Mouse (Mus musculus): ENCODE results near the gene Rpl35. TPM values are rescaled to one million over a fixed set of nuclear protein-coding genes. Genes with fewer than 3 reads are reported as not detected.

Gene Rpl35
- total RNA-seq, 2 experiments from 2014 or later: 632 to 1,624 TPM

DNA sequence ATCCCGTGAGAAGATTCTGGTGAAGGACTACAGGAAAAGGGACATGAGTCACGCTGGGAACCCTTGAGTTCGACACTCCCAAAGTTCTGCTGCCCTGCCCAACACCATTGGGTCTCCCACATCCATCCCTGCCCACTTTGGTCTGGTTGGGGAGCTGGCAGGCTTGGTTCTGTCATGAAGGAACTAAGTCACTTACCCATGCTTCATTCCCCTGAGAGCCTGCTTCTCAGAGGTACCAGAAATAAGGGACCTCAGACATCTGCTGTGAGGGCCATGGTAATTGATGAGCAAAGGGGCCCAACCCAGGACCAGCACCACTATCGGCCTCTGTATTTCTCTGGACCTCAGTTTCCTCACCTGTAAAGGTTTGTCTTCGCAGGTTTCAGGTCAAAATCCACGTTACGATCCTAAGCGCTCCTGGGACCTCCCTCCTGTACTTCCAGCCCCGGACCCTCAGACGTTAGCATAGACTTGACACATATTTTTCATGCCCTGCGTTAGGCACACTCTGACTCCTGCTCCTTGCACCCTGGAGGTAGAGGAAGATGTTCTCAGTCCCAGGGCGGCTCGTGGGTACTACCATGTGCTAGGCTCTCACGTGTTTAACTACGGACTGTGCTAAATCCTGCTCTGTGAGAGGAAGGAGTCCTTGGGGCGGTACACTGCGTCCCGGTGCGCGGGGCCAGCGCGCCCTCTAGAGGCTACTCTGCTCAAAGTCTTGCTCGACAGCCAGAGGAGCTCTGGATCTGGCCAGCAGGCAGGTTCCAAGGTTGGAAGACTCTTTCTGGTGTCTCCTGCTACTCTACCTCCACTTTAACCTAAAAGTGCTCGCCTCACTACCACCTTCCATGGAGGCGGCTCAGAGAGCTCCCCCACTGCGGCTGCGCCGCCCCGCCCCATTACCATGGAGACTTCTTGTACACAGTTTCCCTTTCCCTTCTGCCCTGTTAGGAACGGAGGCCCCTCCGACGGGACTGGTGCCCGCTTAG, 7.7 kb downstream of the Rpl35 start, which contains the start of gene Wdr38:
Gene Wdr38 (plus strand): TSS at position 91 of the 989 bp plus-strand sequence.
- ATAC-seq (replicated peaks; ENCODE audit: poor library complexity): peak; percentile 80

DNA sequence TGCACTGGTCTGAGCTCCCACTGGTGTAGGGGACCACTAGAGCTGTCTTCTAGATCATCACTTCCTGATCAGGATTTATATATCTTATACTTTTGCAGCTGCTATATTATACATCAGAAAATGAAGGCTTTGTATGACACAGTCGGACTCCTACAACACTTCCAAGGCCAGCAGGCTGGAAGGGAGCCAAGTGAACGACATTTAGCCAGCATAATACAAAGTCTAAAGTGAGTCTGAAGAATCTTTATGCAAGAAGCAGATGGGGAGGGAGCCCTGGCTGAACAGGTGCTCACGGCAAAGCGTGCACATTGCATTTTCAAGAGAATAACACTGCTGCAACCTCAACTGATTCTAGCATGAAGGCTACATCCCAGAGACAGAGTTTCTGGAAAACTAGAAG, 13.0 kb downstream of the Rpl35 start:
- no peak for ATAC-seq (replicated peaks; ENCODE audit: poor library complexity)

DNA sequence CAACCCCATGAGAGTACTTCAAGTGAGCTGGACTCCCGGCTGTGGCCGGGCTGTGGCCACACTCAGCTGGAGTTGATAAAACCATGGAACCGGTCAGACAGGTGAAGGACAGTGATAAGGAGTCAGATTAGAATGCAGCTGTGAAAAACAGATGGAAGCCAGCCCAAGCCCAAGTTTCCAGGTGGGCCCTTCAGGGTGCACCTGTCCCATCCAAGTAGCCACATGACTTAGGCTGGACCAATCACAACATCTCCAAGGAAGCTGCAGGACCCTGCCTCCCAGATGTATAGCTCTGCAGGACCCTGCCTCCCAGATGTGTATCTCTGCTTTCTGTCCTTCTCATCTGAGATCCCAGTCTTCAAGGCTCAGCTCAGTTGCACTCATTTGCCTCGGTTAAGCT, 13.4 kb downstream of the Rpl35 start:
- ATAC-seq (replicated peaks; ENCODE audit: poor library complexity): no peak

DNA sequence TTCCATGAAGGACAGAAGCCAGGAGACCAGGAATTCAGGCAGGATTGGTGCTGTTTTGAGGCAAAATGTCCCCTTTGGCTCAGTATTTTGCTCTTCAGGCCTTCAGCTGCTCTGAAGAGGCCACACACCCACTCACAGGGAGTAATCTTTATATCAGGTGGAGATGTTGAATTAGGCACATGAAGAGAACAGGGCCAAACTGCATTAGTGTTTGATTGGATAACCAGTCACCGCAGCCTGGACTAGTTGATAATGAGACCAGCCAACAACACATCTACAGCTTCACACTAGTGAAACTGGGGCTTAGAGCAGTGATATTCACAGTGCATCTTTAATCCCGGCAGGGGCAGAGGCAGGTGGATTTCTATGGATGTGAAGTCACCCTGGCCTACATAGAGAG, 16.5 kb downstream of the Rpl35 start:
- peak; percentile 94 for ATAC-seq (replicated peaks; ENCODE audit: poor library complexity)

DNA sequence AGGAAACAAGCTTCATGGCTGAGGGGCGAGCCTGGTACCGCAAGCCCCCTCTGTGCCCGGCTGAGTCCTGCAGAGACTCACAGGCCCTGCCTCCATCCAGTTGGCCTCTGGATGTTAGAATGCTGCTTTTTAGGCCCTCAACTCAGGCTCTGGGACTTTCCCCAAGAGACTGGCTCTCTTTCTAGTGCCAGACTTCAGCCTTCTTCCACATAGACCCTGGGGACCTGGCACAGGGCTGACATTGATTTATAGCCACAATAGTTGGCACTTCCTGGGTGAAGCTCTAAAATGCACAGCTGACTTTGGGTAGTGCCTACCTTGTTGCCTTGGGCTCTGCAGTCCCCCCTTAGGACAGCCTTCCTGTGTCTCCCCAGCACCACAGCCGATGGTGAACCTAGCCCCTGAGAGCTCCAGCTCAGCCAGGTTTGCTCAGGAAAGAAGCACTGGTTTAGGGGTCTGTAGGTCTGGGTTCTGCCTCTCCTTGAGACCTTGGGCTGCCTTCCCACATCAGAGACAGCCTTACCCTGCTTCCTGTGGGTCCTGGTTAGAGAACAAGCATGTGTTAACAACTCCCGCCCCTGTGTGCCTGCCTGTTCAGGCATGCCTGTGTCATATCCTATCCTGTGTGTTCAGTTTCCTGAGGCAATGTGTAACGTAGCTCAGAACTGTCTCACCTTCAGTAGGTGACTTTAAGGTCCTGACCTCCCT, 17.5 kb downstream of the Rpl35 start:
- ATAC-seq (replicated peaks; ENCODE audit: poor library complexity): no peak

DNA sequence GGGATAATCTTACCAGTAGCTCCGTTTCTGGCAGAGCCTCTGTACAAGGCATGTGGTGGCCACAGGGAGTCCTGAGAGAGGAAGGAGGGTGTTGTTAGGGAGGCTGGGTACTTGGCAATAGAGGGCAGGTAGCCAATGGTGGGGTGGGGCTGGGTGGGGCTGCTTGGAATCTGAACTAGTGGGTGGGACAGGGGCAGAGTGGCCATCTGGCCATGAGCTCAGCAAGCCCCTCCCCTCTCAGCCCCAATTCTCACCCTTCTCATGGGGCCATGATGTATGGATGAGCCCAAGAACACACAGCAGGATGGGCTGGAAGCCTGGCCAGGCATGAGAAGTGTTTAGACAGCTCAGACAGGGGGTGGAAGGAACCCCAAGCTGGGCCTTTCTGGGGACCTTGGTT, 18.1 kb downstream of the Rpl35 start:
- no peak for ATAC-seq (replicated peaks; ENCODE audit: poor library complexity)

DNA sequence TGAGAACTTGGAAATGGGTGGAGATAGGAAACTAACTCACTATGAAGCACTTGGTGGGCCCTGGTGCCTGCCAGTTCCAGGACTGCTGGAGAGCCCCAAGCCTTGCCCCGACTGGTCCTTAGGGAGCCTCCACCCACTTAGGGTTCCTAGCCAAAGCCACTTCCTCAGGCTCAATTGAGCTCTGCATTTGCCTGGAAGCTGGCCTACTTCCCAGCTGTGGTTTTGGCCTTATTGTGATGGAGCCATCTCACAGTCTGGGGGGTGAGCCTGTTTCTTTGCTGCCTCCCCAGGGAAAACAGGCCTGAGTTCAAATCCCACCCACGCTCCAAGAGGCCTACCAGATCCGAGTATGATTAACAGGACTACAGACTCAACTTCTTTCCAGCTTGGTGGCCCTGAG, 18.8 kb downstream of the Rpl35 start:
- no peak for ATAC-seq (replicated peaks; ENCODE audit: poor library complexity)

DNA sequence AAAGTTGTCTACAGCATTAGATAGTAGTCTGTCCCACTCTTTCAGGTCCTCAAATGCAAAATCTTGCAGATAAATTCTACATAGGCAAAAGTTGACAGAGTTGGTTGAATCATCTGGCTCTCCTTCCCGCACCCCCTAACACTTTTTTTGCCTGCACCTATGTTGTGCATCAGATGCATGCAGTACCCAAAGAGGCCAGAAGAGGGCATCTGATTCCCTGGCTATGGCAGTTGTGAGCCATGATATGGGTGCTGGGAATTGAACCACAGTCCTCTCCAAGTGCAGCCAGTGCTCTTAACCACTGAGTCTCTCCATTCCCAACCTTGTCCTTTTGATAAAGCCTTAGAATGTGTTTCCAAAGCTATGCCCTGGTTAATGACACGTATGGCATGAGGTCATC, 22.0 kb downstream of the Rpl35 start:
- peak; percentile 40; the same call in 1 of the 2 replicates for ATAC-seq (replicated peaks; ENCODE audit: poor library complexity)

DNA sequence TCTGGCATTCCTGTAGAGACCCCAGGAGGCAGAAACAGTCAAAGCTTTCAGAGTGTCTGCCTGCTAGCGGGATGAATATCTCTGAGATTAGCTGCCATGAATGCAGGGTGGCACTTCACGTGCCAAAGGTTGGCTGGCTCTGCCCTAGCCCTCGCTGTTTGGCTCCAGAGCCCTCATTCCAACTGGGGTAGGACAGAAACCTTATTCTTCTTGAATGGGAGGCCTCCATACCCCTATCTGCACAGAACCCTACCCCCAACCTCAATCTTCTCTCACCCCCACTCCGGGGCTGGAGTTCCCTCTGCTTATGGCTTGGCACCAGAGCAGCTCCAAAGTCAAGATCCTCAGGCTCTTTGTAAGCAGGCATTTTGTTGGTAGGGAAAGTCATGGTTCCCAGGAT, 27.6 kb downstream of the Rpl35 start:
- ATAC-seq (replicated peaks; ENCODE audit: poor library complexity): no peak

DNA sequence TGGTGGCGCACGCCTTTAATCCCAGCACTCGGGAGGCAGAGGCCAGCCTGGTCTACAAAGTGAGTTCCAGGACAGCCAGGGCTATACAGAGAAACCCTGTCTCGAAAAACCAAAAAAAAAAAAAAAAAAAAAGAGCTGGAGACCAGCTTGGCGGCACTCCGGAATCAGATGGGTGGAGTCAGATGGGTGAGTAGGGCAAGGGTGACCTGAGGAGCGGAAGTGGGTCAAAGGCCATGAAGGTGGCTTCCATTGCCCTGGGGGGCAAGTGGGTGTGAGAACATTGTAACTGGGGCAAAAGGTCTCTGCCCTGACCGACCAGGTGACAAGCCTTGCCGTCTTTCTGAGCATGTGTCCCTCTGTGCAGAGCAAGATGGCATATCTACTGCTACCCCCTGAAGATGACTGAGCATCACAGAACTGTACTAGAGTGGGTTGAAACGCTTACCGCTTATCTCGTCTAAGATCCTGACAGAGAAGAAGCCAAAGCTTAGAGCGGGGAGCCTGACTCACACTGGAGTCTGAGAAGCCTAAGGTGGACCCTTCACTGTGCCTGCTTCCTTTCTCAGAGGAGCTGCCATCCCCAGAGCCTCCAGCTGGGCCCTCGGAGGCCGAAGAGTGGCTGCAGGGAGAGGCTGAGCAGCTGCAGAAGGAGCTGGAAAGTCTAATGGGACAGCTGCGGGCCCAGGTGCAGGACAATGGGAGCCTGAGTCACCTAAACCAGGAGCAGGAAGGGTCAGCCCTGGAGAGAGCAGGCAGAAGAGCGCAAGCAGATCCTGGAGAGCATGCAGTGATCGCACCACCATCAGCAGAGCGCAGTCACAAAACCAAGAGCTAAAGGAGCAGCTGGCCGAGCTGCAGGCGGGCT, 29.3 kb downstream of the Rpl35 start:
- no peak for ATAC-seq (replicated peaks; ENCODE audit: poor library complexity)

DNA sequence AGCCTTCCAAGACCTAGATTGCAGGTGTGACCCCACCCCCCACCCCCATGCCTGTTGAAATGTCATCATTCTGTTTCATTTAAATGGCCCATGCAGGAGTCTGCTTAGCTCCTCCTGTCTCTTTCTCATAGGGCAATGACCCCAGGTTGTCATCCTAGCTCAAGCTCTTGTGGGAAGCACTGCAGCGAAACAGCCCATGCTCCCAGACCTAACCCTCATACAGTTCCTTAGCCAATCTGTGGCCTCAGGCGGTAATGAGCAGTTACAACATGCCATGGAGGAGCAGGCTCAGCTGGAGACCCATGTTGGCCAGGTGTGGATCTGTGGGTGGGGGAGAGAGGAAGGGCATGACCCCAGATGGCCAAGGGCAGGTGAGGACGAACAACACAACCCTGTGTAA, 30.2 kb downstream of the Rpl35 start:
- ATAC-seq (replicated peaks; ENCODE audit: poor library complexity): no peak

DNA sequence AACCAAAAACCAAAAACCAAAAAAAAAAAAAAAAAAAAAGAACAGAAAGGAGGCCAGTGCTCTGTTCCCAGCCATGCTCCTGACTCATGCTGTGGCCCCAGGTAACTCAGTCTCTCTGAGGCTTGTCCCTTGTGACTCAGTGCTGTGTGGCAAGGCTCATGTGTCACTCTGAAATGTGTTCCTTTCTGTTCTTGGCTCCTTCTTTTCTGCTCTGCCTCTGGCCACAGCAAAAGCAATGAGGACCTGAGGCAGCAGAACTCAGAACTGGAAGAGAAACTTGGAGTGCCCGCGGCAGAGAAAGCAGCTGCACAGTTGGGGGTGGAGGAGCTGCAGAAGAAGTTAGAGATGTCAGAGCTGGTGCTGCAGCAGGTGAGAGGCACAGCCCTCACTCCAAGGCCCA, 31.3 kb downstream of the Rpl35 start:
- no peak for ATAC-seq (replicated peaks; ENCODE audit: poor library complexity)

DNA sequence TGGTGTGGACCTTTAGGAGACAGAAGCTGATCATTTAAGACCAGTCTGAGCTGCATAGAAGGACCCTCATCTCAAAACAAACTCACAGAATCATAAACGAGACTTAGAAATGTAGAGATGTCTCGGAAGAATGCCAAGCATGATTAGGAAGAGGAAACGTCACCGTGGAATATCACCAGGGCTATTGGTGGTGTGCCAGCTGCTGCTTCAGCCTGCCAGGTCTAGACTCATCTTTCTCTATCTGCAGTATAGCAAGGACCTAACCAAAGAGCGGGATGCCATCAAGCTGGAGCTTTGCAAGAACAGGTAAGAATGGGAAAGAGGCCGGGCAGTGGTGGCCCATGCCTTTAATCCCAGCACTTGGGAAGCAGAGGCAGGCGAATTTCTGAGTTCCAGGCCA, 31.7 kb downstream of the Rpl35 start:
- ATAC-seq (replicated peaks; ENCODE audit: poor library complexity): no peak

DNA sequence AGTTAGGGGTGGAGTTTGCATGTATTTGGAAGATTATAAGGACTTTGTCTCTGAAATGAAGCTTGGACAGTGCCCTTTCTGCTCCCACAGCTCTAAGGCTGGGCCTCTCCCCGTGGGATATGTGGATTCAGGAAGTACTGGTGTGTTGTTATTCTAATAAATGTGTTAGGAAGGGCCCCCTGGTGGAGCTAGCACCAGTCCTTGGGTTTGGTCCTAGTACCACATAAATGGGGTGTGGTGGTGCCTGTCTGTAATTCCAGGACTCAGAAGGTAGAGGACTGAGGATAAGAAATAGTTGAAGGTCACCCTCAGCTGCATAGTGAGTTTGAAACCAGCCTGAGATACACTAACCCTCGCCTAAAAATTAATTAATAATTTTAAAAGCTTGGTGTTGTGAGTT, 32.2 kb downstream of the Rpl35 start:
- ATAC-seq (replicated peaks; ENCODE audit: poor library complexity): no peak

DNA sequence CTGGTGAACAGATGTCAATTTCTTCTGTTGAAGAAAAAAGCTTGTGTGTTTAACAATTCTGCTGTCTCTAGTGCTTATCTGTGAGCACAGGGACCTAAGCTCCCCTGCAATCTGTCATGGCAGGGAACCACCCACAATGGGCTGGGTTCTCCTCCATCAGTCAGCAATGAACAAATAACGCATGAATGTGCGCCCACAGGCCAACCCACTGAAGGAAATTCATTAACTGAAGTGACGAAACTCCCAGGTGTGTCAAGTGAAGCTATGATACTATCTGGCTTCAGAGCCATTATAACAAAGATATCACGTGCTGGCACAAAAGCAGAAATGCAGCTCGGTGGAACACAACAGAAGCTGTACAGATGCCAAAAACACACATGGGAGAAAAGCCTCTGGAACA, 35.4 kb downstream of the Rpl35 start:
- peak; percentile 96 for ATAC-seq (replicated peaks; ENCODE audit: poor library complexity)

DNA sequence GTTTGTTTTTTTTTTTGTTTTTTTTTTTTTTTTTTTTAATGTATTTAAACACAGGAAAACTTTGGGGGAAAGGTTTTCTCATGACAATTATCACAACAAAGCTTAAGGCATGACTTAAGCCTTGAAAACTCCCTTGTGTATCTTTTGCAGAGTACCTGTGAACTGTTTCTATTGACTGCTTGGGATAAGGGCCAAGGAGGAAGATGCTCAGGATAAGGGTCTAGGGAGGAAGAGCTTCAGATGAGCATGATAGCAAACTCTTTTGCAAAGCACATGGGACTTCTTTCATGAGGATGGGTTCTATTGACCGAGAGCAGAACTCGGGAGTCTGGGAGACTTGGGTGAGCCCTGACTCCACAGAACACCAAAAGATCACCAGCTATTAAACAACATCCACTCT, 35.8 kb downstream of the Rpl35 start:
- ATAC-seq (replicated peaks; ENCODE audit: poor library complexity): no peak

DNA sequence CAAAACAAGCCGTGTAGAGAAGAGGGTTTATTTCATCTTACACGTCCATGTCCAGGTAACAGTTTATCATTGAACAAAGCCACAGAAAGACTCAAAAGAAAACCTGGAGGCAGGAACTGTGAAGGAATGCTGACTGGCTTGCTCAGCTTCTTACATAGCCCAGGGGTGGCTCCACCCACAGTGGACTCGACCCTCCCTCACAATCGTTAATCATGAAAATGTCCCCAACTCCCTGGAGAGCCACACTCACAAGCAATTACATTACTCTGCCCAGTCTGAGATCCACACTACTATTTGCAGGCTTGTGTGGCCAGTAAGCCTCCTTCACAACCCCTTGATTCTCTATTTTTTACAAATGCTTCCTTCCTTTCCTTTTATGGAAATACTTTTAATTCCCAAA, 41.2 kb downstream of the Rpl35 start:
- no peak for ATAC-seq (replicated peaks; ENCODE audit: poor library complexity)

DNA sequence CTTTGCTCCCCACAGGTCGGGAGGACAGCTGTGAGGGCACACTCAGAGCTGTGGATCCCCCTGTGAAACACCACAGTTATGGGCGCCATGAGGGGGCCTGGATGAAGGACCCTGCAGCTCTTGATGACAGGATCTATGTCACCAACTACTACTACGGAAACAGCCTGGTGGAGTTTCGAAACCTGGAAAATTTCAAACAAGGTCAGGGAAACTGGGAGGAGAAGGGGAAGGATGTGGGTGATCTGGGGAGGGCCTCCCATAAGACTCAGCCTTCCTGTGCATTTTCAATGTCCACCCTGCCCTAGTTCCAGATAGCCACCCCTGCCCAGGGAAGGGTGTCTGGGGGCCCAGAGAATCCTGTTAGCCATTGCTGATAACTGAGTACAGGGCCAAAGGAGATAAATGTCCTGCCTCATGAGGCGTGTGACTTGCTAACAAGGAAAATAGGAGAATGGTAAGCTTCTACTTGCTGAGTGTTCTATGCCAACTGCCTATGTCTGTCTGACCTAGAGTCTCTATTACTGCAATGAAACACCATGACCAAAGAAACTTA, 47.7 kb downstream of the Rpl35 start:
- ATAC-seq (replicated peaks; ENCODE audit: poor library complexity): peak; percentile 60

DNA sequence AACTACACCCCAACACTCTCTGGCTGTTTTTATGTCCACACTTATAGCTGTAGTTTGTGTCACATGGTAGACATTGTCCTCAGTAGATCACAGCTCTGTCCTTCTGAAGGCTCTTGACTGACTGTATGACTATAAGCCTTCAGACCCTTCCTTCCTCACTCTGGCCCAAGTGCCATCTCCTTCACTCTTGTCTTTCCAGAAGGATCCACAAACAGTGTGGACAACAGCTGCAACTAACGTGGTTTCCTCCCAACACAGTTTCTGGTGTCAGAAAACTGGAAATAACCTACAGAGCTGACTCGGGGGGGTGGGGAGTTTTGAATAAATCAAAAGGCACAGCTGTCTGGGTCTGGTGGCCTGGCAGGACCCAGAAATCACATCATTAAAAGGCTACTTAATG, 49.4 kb downstream of the Rpl35 start:
- ATAC-seq (replicated peaks; ENCODE audit: poor library complexity): peak; percentile 15; the same call in 1 of the 2 replicates

DNA sequence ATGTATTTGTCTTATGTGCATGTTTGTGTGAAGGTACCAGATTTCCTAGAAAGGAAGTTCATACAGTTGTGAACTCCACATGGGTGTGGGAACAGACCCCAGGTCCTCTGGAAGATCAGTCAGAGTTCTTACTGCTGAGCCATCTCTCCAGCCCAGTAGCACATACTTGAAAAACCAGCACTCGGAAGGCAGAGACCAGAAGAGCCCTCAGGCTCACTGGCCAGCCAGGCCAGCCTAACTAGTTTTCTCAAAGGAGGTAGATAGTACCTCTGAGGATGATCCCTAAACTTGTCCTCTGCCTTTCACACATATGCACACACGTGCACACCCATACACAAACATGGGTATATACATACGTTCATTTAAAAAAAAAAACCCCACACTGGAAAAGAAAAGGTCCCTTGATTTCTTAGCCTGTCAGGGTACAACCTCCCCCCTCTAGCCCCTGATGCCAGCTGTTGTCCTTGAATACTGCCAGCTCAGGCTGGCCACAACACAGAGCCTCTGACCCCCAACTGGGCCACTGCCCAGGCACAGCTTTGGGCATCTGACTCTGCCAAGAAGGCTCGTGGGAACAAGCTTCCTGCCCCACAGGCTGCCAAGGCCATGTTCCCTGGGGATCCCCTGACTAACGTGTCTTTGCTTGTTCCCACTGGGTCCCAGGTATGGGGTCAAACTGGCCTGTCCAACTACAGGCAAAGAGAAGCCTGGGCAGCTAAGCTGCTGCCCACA, 52.1 kb downstream of the Rpl35 start:
- no peak for ATAC-seq (replicated peaks; ENCODE audit: poor library complexity)

Measured in megakaryocyte progenitor cell, adult 5-6 weeks (primary cell).